Mouse (Mus musculus) bone marrow, adult 2 months (tissue): ENCODE data around the gene Mob1b.

Source experiments
- CTCF ChIP-seq: fragments of 200-500 bp; IDR thresholded peaks from 2 replicates; pipeline ENCODE4 v1.5.1; 2011; ENCODE audit warnings: low read length, control low read depth; ENCODE audit not compliant: control insufficient read depth, insufficient read depth
- POLR2A ChIP-seq: fragments of 200-500 bp; IDR thresholded peaks from 2 replicates; pipeline ENCODE4 v1.6.1; 2011; ENCODE audit warnings: low read depth, mild to moderate bottlenecking, control low read depth, low read length, borderline replicate concordance; ENCODE audit not compliant: control insufficient read depth

DNA sequence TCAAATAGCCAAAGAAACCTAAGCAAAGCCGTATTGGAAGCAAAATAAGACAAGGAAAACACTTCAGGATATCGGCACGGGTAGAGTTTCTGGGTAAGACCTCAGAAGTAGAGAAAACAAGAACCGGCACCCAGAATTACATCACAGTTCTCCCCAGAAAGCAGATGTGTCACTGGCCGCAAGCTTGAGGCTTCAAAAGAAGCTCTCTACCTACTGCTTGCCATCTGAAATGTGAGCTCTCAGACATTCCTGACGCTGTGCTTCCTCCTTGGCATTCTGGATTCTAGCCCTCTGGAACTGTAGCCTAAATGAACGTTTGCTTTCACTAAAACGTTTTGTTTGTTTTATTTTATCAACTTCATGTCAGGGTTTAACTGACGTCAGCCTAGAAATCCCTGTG lies 70.0 kb downstream of the Mob1b start:
- no peak for TF ChIP-seq CTCF
- no peak for TF ChIP-seq POLR2A
